Mouse (Mus musculus) hindlimb bud, embryonic 11.5 days (tissue): ENCODE data around the gene Tfcp2.
"Not testable (repeated sequence)": the region's sequence is repeated elsewhere in the genome, so short reads cannot be mapped to it uniquely, and the experiment has no call there.

ENCODE experiments used
- DNase-seq: peaks from one replicate; pipeline ENCODE4 v3.0.0-alpha.2; 2012; ENCODE audit warnings: low read depth, low spot score; ENCODE audit errors: extremely low spot score

Tfcp2 gene

GRCm38 (mm10) chr15:100557705-100558433 lies 6.1 kb upstream of the Tfcp2 start:
- DNase-seq, result no peak

- no peak for DNase-seq
These were observed 4.6 kb upstream of the Tfcp2 start for GRCm38 (mm10) chr15:100556378-100556777.

- no peak for DNase-seq
These were observed 4.2 kb upstream of the Tfcp2 start for GRCm38 (mm10) chr15:100555965-100556364.

GRCm38 (mm10) chr15:100550280-100550679 lies 1.5 kb downstream of the Tfcp2 start:
- no peak for DNase-seq

- DNase-seq, result not testable (repeated sequence)
These were observed 8.2 kb downstream of the Tfcp2 start for GRCm38 (mm10) chr15:100543651-100544030.

GRCm38 (mm10) chr15:100542876-100543650 lies 8.7 kb downstream of the Tfcp2 start:
- DNase-seq, result not testable (repeated sequence)

- DNase-seq, result no peak
These were observed 10.4 kb downstream of the Tfcp2 start for GRCm38 (mm10) chr15:100541426-100541825.

GRCm38 (mm10) chr15:100541001-100541400 lies 10.8 kb downstream of the Tfcp2 start:
- DNase-seq, result not testable (repeated sequence)

GRCm38 (mm10) chr15:100539411-100539810 lies 12.4 kb downstream of the Tfcp2 start:
- no peak for DNase-seq

- no peak for DNase-seq
These were observed 13.9 kb downstream of the Tfcp2 start for GRCm38 (mm10) chr15:100537913-100538312.

GRCm38 (mm10) chr15:100527900-100528299 lies 23.9 kb downstream of the Tfcp2 start:
- no peak for DNase-seq

GRCm38 (mm10) chr15:100525405-100525804 lies 26.4 kb downstream of the Tfcp2 start:
- DNase-seq, result no peak

- no peak for DNase-seq
These were observed 31.5 kb downstream of the Tfcp2 start for GRCm38 (mm10) chr15:100520306-100520705.

- no peak for DNase-seq
These were observed 36.7 kb downstream of the Tfcp2 start for GRCm38 (mm10) chr15:100515121-100515520.

GRCm38 (mm10) chr15:100513387-100513786 lies 38.4 kb downstream of the Tfcp2 start:
- DNase-seq, result no peak

GRCm38 (mm10) chr15:100510072-100510471 lies 41.7 kb downstream of the Tfcp2 start:
- DNase-seq, result no peak

- DNase-seq, result no peak
These were observed 43.2 kb downstream of the Tfcp2 start for GRCm38 (mm10) chr15:100508454-100509167.

GRCm38 (mm10) chr15:100499506-100499905 lies 52.3 kb downstream of the Tfcp2 start:
- DNase-seq, result not testable (repeated sequence)

GRCm38 (mm10) chr15:100495102-100495501 lies 56.7 kb downstream of the Tfcp2 start, which contains the start of gene Csrnp2:
Gene Csrnp2, minus strand, starts transcription at chr15:100495488.
- peak; percentile 44 for DNase-seq

GRCm38 (mm10) chr15:100494647-100495046 lies 57.2 kb downstream of the Tfcp2 start:
- DNase-seq, result no peak

- DNase-seq, result no peak
These were observed 59.8 kb downstream of the Tfcp2 start for GRCm38 (mm10) chr15:100491966-100492365.
